Mouse (Mus musculus): ENCODE data around the gene H2-DMb2.

DNA sequence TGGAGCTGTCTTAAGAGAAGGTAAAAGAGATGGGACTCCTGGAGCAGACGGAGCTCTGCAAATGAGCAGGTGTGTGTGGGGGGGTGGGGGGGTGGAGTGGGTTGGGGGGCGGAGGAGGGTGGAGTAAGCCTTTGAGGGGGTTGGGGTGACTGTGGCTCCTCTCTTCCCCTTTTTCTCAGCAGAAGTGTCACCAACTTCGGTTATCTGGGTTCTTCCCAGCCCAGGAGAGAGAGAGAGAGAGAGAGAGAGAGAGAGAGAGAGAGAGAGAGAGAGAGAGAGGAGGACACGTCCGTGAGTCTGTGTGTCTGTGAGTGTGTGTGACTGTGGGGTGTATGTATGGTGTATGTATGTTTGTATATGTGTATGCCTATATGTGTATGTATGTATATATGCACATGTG, 354 bp downstream of the H2-DMb2 start:
- TF ChIP-seq CTCF (IDR thresholded peaks at IDR 0.05; ENCODE audit: control insufficient read depth, insufficient read depth, low read length) (no peak), POLR2A (IDR thresholded peaks at IDR 0.05; ENCODE audit: borderline replicate concordance, control insufficient read depth, low read depth, low read length) (no peak)
